Mouse (Mus musculus) forebrain, postnatal 0 days (tissue): Measurements from ENCODE around the gene Defa23. TPM values are rescaled to one million over a fixed set of nuclear protein-coding genes. Genes with fewer than 3 reads are reported as not detected.

Source experiments
- polyA plus RNA-seq: library from polyadenylated mRNA; unstranded; fragments of >200 nt; fragmentation: Nextera tagmentation; extraction: Ambion mirVana; gene quantifications from 2 replicates; pipeline ENCODE4 v1.2.1, GENCODE M21; 2015
- total RNA-seq: library from RNA; depleted of rRNA; stranded (reverse); fragments of >200 nt; gene quantifications from 2 replicates; pipeline ENCODE4 v1.2.3, GENCODE M21; 2014; rRNA removed

Defa23 gene
- total and polyA plus RNA-seq, 2 experiments from 2014 or later = not detected

Other genes starting within 250 kb of the Defa23 start
- gene Defb33, start 162.4 kb upstream of the Defa23 start, total RNA-seq = not detected in 2 replicates
- gene Defb33, start 162.4 kb upstream of the Defa23 start, polyA plus RNA-seq = not detected in 2 replicates
- gene Gm15056, start 152.4 kb upstream of the Defa23 start, total RNA-seq = not detected in 2 replicates
- not detected in 2 replicates for gene Gm15056, start 152.4 kb upstream of the Defa23 start, polyA plus RNA-seq
- gene Gm6040, start 133.0 kb upstream of the Defa23 start, total RNA-seq = not detected in 2 replicates
- gene Gm6040, start 133.0 kb upstream of the Defa23 start, polyA plus RNA-seq = not detected in 2 replicates
- not detected in 2 replicates for gene AY761185, start 110.3 kb upstream of the Defa23 start, total RNA-seq
- not detected in 2 replicates for gene AY761185, start 110.3 kb upstream of the Defa23 start, polyA plus RNA-seq
- not detected in 2 replicates for gene Defa21, start 29.5 kb upstream of the Defa23 start, total RNA-seq
- not detected in 2 replicates for gene Defa21, start 29.5 kb upstream of the Defa23 start, polyA plus RNA-seq
- not detected in 2 replicates for gene Defa35, start 10.0 kb downstream of the Defa23 start, total RNA-seq
- not detected in 2 replicates for gene Defa35, start 10.0 kb downstream of the Defa23 start, polyA plus RNA-seq
- gene Defa25, start 29.4 kb downstream of the Defa23 start, total RNA-seq = not detected in 2 replicates
- not detected in 2 replicates for gene Defa25, start 29.4 kb downstream of the Defa23 start, polyA plus RNA-seq
- not detected in 2 replicates for gene Gm14851, start 41.0 kb downstream of the Defa23 start, total RNA-seq
- gene Gm14851, start 41.0 kb downstream of the Defa23 start, polyA plus RNA-seq = not detected in 2 replicates
- not detected in 2 replicates for gene Defa30, start 79.6 kb downstream of the Defa23 start, total RNA-seq
- gene Defa30, start 79.6 kb downstream of the Defa23 start, polyA plus RNA-seq = not detected in 2 replicates
- not detected in 2 replicates for gene Defa22, start 107.2 kb downstream of the Defa23 start, total RNA-seq
- not detected in 2 replicates for gene Defa22, start 107.2 kb downstream of the Defa23 start, polyA plus RNA-seq
- gene Defa31, start 136.6 kb downstream of the Defa23 start, total RNA-seq = not detected in 2 replicates
- not detected in 2 replicates for gene Defa31, start 136.6 kb downstream of the Defa23 start, polyA plus RNA-seq
- gene Gm15293, start 146.5 kb downstream of the Defa23 start, total RNA-seq = not detected in 2 replicates
- not detected in 2 replicates for gene Gm15293, start 146.5 kb downstream of the Defa23 start, polyA plus RNA-seq
- not detected in 2 replicates for gene Gm15292, start 194.7 kb downstream of the Defa23 start, total RNA-seq
- gene Gm15292, start 194.7 kb downstream of the Defa23 start, polyA plus RNA-seq = not detected in 2 replicates